20 mouse cellular contexts compared by ENCODE assay signal in the genomic region with DNA sequence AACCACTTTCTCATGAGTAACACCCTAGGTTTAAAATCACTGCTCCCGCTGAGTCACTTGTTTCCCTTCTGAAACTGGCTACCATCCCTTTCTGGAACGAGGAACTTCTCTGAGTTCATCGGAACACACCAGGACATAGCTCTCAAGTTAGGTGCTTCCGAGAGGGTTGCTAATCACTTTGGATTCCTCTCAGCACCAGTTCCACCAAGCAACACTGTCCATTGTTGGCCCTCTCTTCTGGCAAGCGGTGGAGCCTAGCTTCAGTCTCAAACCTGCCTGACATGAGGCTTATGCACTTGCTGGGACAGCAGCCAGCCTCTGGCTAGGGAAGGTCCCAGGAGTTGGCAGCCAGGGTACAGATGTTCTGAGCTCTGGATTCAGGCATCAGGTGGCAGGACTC. TPM values are rescaled to one million over a fixed set of nuclear protein-coding genes. Genes with fewer than 3 reads are reported as not detected.
DNase-seq lines count a peak whose midpoint lies in the region; ATAC-seq and TF ChIP-seq lines count a peak whose summit lies in the region.
"Had no signal": no experiment of that assay in that cellular context is flagged by ENCODE, and none has a peak within 500 bp of the region (broad histone marks: within the 10 kb centered on the region; RNA-seq: fewer than 3 reads in every experiment).

No protein-coding gene starts in this region.

- peak; percentile 66 for DNase-seq in gastrocnemius, adult 2 months
- DNase-seq in gastrocnemius, postnatal 10 days: no peak
- DNase-seq in fibroblast of lung, adult 2 months (ENCODE audit: low read depth): peak; percentile 82
- DNase-seq in kidney, adult 11 months: no peak
- DNase-seq: cerebellum, postnatal 36 days; layer of hippocampus, postnatal 36 days; lung, postnatal 4 days; thymus, postnatal 14 days had no signal

- H3ac ChIP-seq in C2C12 (ENCODE audit: control insufficient read depth, insufficient read length, low read depth) (no peak overlapping the region), myocyte (ENCODE audit: control insufficient read depth, insufficient read length) (no peak overlapping the region)

- no peak for TF ChIP-seq POLR2A in myocyte (IDR thresholded peaks at IDR 0.05; ENCODE audit: insufficient read length, low read depth)

- peak overlapping the region; percentile 63 for H3K4me2 ChIP-seq in myocyte (ENCODE audit: low read depth)
- H3K4me2 ChIP-seq in hindbrain, embryonic 13.5 days: no peak overlapping the region
- H3K4me2 ChIP-seq: embryonic facial prominence, embryonic 12.5 days; forebrain, embryonic 12.5 days; limb, embryonic 12.5 days; midbrain, embryonic 12.5 days had no signal

- WGBS in hindbrain, embryonic 13.5 days: 87% methylated on average over 5 of the region's 5 CpGs

- H3K79me2 ChIP-seq in C2C12 (ENCODE audit: control insufficient read depth, insufficient read depth): no peaks in the 10 kb centered on the region
- no peaks in the 10 kb centered on the region for H3K79me2 ChIP-seq in myocyte (ENCODE audit: control insufficient read depth, insufficient read depth)

- H3K4me1 ChIP-seq in hindbrain, embryonic 13.5 days (replicated peaks): no peaks in the 10 kb centered on the region
- H3K4me1 ChIP-seq: embryonic facial prominence, embryonic 12.5 days; forebrain, embryonic 12.5 days; midbrain, embryonic 12.5 days had no signal

- H3K79me3 ChIP-seq in C2C12 (ENCODE audit: low read depth): no peaks in the 10 kb centered on the region

- H3K4me3 ChIP-seq in gastrocnemius, adult 2 months: no peak overlapping the region
- H3K4me3 ChIP-seq in C2C12 (ENCODE audit: insufficient read depth, poor library complexity, severe bottlenecking): no peak overlapping the region
- H3K4me3 ChIP-seq in myocyte: no peak overlapping the region
- H3K4me3 ChIP-seq in hindbrain, embryonic 13.5 days: no peak overlapping the region
- H3K4me3 ChIP-seq: embryonic facial prominence, embryonic 12.5 days; forebrain, embryonic 12.5 days; limb, embryonic 12.5 days; midbrain, embryonic 12.5 days had no signal

- H3K9me3 ChIP-seq in hindbrain, embryonic 13.5 days: no peaks in the 10 kb centered on the region
- H3K9me3 ChIP-seq: embryonic facial prominence, embryonic 12.5 days; forebrain, embryonic 12.5 days; limb, embryonic 12.5 days; midbrain, embryonic 12.5 days had no signal

- H3K36me3 ChIP-seq in C2C12 (ENCODE audit: control insufficient read depth, insufficient read depth) (no peaks in the 10 kb centered on the region), myocyte (ENCODE audit: control insufficient read depth, insufficient read depth) (no peaks in the 10 kb centered on the region)
- H3K36me3 ChIP-seq in hindbrain, embryonic 13.5 days: no peaks in the 10 kb centered on the region
- H3K36me3 ChIP-seq: embryonic facial prominence, embryonic 12.5 days; forebrain, embryonic 12.5 days; limb, embryonic 12.5 days; midbrain, embryonic 12.5 days had no signal

- intact Hi-C loops in gastrocnemius, adult 2 months (cut with DNase I): no loop called here

- H3K27me3 ChIP-seq in C2C12 (ENCODE audit: control insufficient read depth, insufficient read depth, insufficient read length) (no peaks in the 10 kb centered on the region), myocyte (ENCODE audit: control insufficient read depth, insufficient read depth, insufficient read length) (no peaks in the 10 kb centered on the region)
- H3K27me3 ChIP-seq in hindbrain, embryonic 13.5 days: no peaks in the 10 kb centered on the region
- H3K27me3 ChIP-seq: embryonic facial prominence, embryonic 12.5 days; forebrain, embryonic 12.5 days; limb, embryonic 12.5 days; midbrain, embryonic 12.5 days had no signal

- no peak overlapping the region for H3K9ac ChIP-seq in hindbrain, embryonic 13.5 days
- H3K9ac ChIP-seq: embryonic facial prominence, embryonic 12.5 days; forebrain, embryonic 12.5 days; limb, embryonic 12.5 days; midbrain, embryonic 12.5 days had no signal

- ATAC-seq in hindbrain, embryonic 13.5 days (ENCODE audit: low FRiP score): no peak
- ATAC-seq: intestine, postnatal 0 days had no signal

- no peak for TF ChIP-seq CTCF in gastrocnemius, adult 2 months (IDR thresholded peaks at IDR 0.05)
- TF ChIP-seq CTCF in C2C12 (IDR thresholded peaks at IDR 0.05; ENCODE audit: control insufficient read depth, insufficient read depth, insufficient read length): no peak

- H3K27ac ChIP-seq in gastrocnemius, adult 2 months: peak overlapping the region; percentile 76
- no peak overlapping the region for H3K27ac ChIP-seq in hindbrain, embryonic 13.5 days
- H3K27ac ChIP-seq: embryonic facial prominence, embryonic 12.5 days; forebrain, embryonic 12.5 days; limb, embryonic 12.5 days; midbrain, embryonic 12.5 days had no signal

TF ChIP-seq in C2C12, 6 proteins besides CTCF, POLR2A, EP300 and RAD21:
- TF ChIP-seq MYOD1 (IDR thresholded peaks at IDR 0.05; ENCODE audit: control insufficient read depth, insufficient read length, low read depth) (no peak), FOSL1 (IDR thresholded peaks at IDR 0.05; ENCODE audit: insufficient read depth, low read length, poor library complexity, severe bottlenecking) (peak; percentile 2), MYOG (IDR thresholded peaks at IDR 0.05; ENCODE audit: control insufficient read depth, extremely low read depth, insufficient read length) (no peak), CEBPB (IDR thresholded peaks at IDR 0.05; ENCODE audit: low read depth) (no peak), USF1 (IDR thresholded peaks at IDR 0.05; ENCODE audit: low read depth) (no peak), MAX (IDR thresholded peaks at IDR 0.05) (peak; percentile 8)

TF ChIP-seq in myocyte, 11 proteins besides CTCF, POLR2A, EP300 and RAD21:
- TF ChIP-seq SRF (IDR thresholded peaks at IDR 0.05; ENCODE audit: control insufficient read depth, insufficient read length, low read depth) (no peak), USF1 (IDR thresholded peaks at IDR 0.05; ENCODE audit: low read depth) (no peak), E2F4 (IDR thresholded peaks at IDR 0.05; ENCODE audit: insufficient read depth) (no peak), POLR2AphosphoS2 (IDR thresholded peaks at IDR 0.05; ENCODE audit: insufficient read length, low read depth) (no peak), TCF12 (IDR thresholded peaks at IDR 0.05; ENCODE audit: insufficient read depth, poor library complexity, severe bottlenecking) (no peak)
TF ChIP-seq in myocyte: peak in this region for 0.

RNA-seq across cellular contexts. Expression of gene S100a3, which starts 14.3 kb away (rescaled TPM):
- not detected for total RNA-seq in gastrocnemius, adult 2 months (2021)
- total RNA-seq in gastrocnemius, postnatal 10 days (2021): 1 to 10 TPM in 1 of 2 experiments, under 1 TPM in 1; 0.49 to 1.6 TPM
- 22.0 TPM for polyA plus RNA-seq in C2C12 (2012; fragmentation: generic; extraction: Trizol)
- 4.7 TPM for polyA plus RNA-seq in myocyte (2012; fragmentation: generic; extraction: Trizol)
- polyA plus RNA-seq in hindbrain, embryonic 13.5 days (2015; fragmentation: Nextera tagmentation; extraction: Ambion mirVana): 1.3 and 1.8 TPM in 2 replicates
- total RNA-seq: hematopoietic stem cell, adult 5-6 weeks had no signal
- polyA plus RNA-seq: embryonic facial prominence, embryonic 12.5 days; forebrain, embryonic 12.5 days; liver, embryonic 16.5 days; midbrain, embryonic 12.5 days had no signal

RNA-seq across cellular contexts. Expression of gene S100a2, which starts 15.4 kb away (rescaled TPM):
- not detected for total RNA-seq in gastrocnemius, adult 2 months (2021)
- not detected for total RNA-seq in gastrocnemius, postnatal 10 days (2021)
- not detected for polyA plus RNA-seq in C2C12 (2012; fragmentation: generic; extraction: Trizol)
- polyA plus RNA-seq in myocyte (2012; fragmentation: generic; extraction: Trizol): not detected
- not detected in 2 replicates for polyA plus RNA-seq in hindbrain, embryonic 13.5 days (2015; fragmentation: Nextera tagmentation; extraction: Ambion mirVana)
- total RNA-seq: hematopoietic stem cell, adult 5-6 weeks; layer of hippocampus, postnatal 36 days; MEL had no signal
- polyA plus RNA-seq: embryonic facial prominence, embryonic 12.5 days; forebrain, embryonic 12.5 days; intestine, postnatal 0 days; large intestine, adult 2 months; limb, embryonic 12.5 days; liver, embryonic 16.5 days; midbrain, embryonic 12.5 days had no signal

RNA-seq across cellular contexts. Expression of gene Gm42674, which starts 27.0 kb away (rescaled TPM):
- total RNA-seq in gastrocnemius, adult 2 months (2021): not detected
- total RNA-seq in gastrocnemius, postnatal 10 days (2021): not detected
- polyA plus RNA-seq in C2C12 (2012; fragmentation: generic; extraction: Trizol): 1.5 TPM
- 0.89 TPM for polyA plus RNA-seq in myocyte (2012; fragmentation: generic; extraction: Trizol)
- polyA plus RNA-seq in hindbrain, embryonic 13.5 days (2015; fragmentation: Nextera tagmentation; extraction: Ambion mirVana): not detected in 2 replicates
- total RNA-seq: hematopoietic stem cell, adult 5-6 weeks; layer of hippocampus, postnatal 36 days; MEL had no signal
- polyA plus RNA-seq: embryonic facial prominence, embryonic 12.5 days; forebrain, embryonic 12.5 days; intestine, postnatal 0 days; large intestine, adult 2 months; limb, embryonic 12.5 days; liver, embryonic 16.5 days; midbrain, embryonic 12.5 days had no signal

RNA-seq across cellular contexts. Expression of gene S100a4, which starts 28.9 kb away (rescaled TPM):
- total RNA-seq in gastrocnemius, adult 2 months (2021): 10 to 100 TPM in 1 of 2 experiments, 1 to 10 TPM in 1; 9.5 to 17.4 TPM
- 10 to 100 TPM in 1 of 2 experiments, 1 to 10 TPM in 1; 9.6 to 20.1 TPM for total RNA-seq in gastrocnemius, postnatal 10 days (2021)
- 11,980 TPM for polyA plus RNA-seq in C2C12 (2012; fragmentation: generic; extraction: Trizol)
- 3,627 TPM for polyA plus RNA-seq in myocyte (2012; fragmentation: generic; extraction: Trizol)
- 0.75 and 1.5 TPM in 2 replicates for polyA plus RNA-seq in hindbrain, embryonic 13.5 days (2015; fragmentation: Nextera tagmentation; extraction: Ambion mirVana)

RNA-seq across cellular contexts. Expression of gene S100a5, which starts 33.6 kb away (rescaled TPM):
- total RNA-seq in gastrocnemius, adult 2 months (2021): 1 to 10 TPM in 1 of 2 experiments, not detected in 1; 2.7 TPM
- not detected for total RNA-seq in gastrocnemius, postnatal 10 days (2021)
- polyA plus RNA-seq in C2C12 (2012; fragmentation: generic; extraction: Trizol) (0.43 TPM), myocyte (2012; fragmentation: generic; extraction: Trizol) (0.19 TPM)
- not detected in 2 replicates for polyA plus RNA-seq in hindbrain, embryonic 13.5 days (2015; fragmentation: Nextera tagmentation; extraction: Ambion mirVana)
- total RNA-seq: hematopoietic stem cell, adult 5-6 weeks; layer of hippocampus, postnatal 36 days; MEL had no signal
- polyA plus RNA-seq: forebrain, embryonic 12.5 days; large intestine, adult 2 months; limb, embryonic 12.5 days; liver, embryonic 16.5 days; midbrain, embryonic 12.5 days had no signal

Comparison
In these comparisons a context has a peak if more than half of its experiments do, and no peak if none do; other contexts are left out.
1. DNase-seq: peak in gastrocnemius, adult 2 months (single experiment) and fibroblast of lung, adult 2 months (single experiment); none in gastrocnemius, postnatal 10 days (single experiment) and kidney, adult 11 months (single experiment).